Mouse (Mus musculus) kidney, postnatal 0 days (tissue): ENCODE results near the gene Vat1. TPM values are rescaled to one million over a fixed set of nuclear protein-coding genes. Genes with fewer than 3 reads are reported as not detected.
"Not testable (repeated sequence)": the region's sequence is repeated elsewhere in the genome, so short reads cannot be mapped to it uniquely, and the experiment has no call there.

ENCODE experiments used
- ATAC-seq: fragments of 200-750 bp; cut with Nextera tagmentation; replicated peaks from 2 replicates; pipeline ENCODE4 v1.8.0; 2017; ENCODE audit warnings: low read depth, moderate number of reproducible peaks, moderate TSS enrichment, moderate library complexity; ENCODE audit not compliant: low FRiP score
- DNase-seq: peaks from one replicate; pipeline ENCODE4 v3.0.0-alpha.2; 2016; ENCODE audit warnings: low spot score
- H3K27ac ChIP-seq: fragments of 300-500 bp; sonication (generic); 2 replicates; pipeline ENCODE4 v1.5.1; 2014; ENCODE audit warnings: mild to moderate bottlenecking
- H3K27me3 ChIP-seq: fragments of 300-500 bp; sonication (generic); 2 replicates; pipeline ENCODE4 v1.6.1; 2014; ENCODE audit warnings: low read length, mixed read lengths; ENCODE audit not compliant: insufficient read depth
- H3K36me3 ChIP-seq: fragments of 300-500 bp; sonication (generic); 2 replicates; pipeline ENCODE4 v1.6.1; 2014; ENCODE audit warnings: low read length, mixed read lengths; ENCODE audit not compliant: insufficient read depth
- H3K4me1 ChIP-seq: fragments of 300-500 bp; sonication (generic); replicated peaks from 2 replicates; pipeline ENCODE4 v1.6.1; 2014; ENCODE audit warnings: antibody characterized with exemption, low read length, mixed read lengths; ENCODE audit not compliant: insufficient read depth
- H3K4me2 ChIP-seq: fragments of 300-500 bp; sonication (generic); 2 replicates; pipeline ENCODE4 v1.6.1; 2014; ENCODE audit warnings: mild to moderate bottlenecking, low read length, moderate library complexity, mixed read lengths
- H3K4me3 ChIP-seq: fragments of 300-500 bp; sonication (generic); replicated peaks from 2 replicates; pipeline ENCODE4 v1.5.1; 2014; ENCODE audit warnings: low read depth, low read length
- H3K9ac ChIP-seq: fragments of 300-500 bp; sonication (generic); 2 replicates; pipeline ENCODE4 v1.6.1; 2014; ENCODE audit warnings: low read depth, low read length
- H3K9me3 ChIP-seq: fragments of 300-500 bp; sonication (generic); replicated peaks from 2 replicates; pipeline ENCODE4 v1.6.1; 2016; ENCODE audit warnings: low read length, inconsistent platforms, mixed read lengths
- CTCF ChIP-seq: IDR thresholded peaks from 2 replicates; pipeline ENCODE4 v1.5.1; 2016; ENCODE audit warnings: antibody characterized with exemption, low read depth, mild to moderate bottlenecking, moderate library complexity
- WGBS: fragments of 180-500 bp; shearing (Covaris S2); extraction: QIAGEN DNeasy Blood & Tissue Kit; methylation state at CpG from one replicate; pipeline ENCODE4 v1.1.7; 2014; 5-methylcytosine and 5-hydroxymethylcytosine counted together
- polyA plus RNA-seq: library from polyadenylated mRNA; unstranded; fragments of >200 nt; fragmentation: Nextera tagmentation; extraction: Ambion mirVana; gene quantifications from 2 replicates; pipeline ENCODE4 v1.2.1, GENCODE M21; 2015

Vat1 gene
- polyA plus RNA-seq, 1 experiment from 2014 or later: 38.6 TPM

GRCm38 (mm10) chr11:101442127-101442693 lies 23.8 kb downstream of the Vat1 start, which contains the start of gene Rpl27:
Gene Rpl27, plus strand, starts transcription at chr11:101442298.
- H3K9me3 ChIP-seq: no peaks in the 10 kb centered on the region
- no peaks in the 10 kb centered on the region for H3K27me3 ChIP-seq
- H3K4me2 ChIP-seq: peak within 1 kb of the TSS; percentile 87
- DNase-seq: peak; percentile 100
- peak within 1 kb of the TSS; percentile 95 for H3K9ac ChIP-seq
- H3K27ac ChIP-seq: peak within 1 kb of the TSS; percentile 92
- peaks cover 3% of the 10 kb centered on the region; the same call in 1 of the 2 replicates for H3K4me1 ChIP-seq
- peak within 1 kb of the TSS; percentile 87 for H3K4me3 ChIP-seq
- peak; percentile 85; the same call in 1 of the 2 replicates for TF ChIP-seq CTCF
- WGBS: under 1% methylated on average over 42 of the region's 42 CpGs
- ATAC-seq: peak; percentile 98
- peaks cover 17% of the 10 kb centered on the region for H3K36me3 ChIP-seq

GRCm38 (mm10) chr11:101441450-101442126 lies 24.4 kb downstream of the Vat1 start:
- H3K27me3 ChIP-seq, DNase-seq, H3K9me3 ChIP-seq, H3K4me1 ChIP-seq, ATAC-seq, H3K27ac ChIP-seq, H3K9ac ChIP-seq: not testable (repeated sequence)
- peak overlapping the region; percentile 23; the same call in 1 of the 2 replicates for H3K4me3 ChIP-seq
- peak overlapping the region; percentile 49; the same call in 1 of the 2 replicates for H3K4me2 ChIP-seq
- H3K36me3 ChIP-seq: peaks cover 17% of the 10 kb centered on the region
- WGBS: 36% methylated on average over 15 of the region's 15 CpGs

DNA sequence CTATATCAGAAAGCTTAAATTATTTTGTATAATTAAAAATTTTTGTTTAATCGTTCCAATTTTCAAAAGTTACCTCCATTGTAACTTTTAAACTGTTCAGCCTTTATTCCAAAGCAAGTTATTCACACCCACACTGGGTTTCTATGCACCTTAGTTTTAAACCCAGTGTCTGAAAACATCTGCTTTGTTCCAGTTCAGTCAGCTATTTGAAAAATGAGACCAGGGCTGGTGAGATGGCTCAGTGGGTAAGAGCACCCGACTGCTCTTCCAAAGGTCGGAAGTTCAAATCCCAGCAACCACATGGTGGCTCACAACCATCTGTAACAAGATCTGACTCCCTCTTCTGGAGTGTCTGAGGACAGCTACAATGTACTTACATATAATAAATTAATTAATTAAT lies 28.0 kb downstream of the Vat1 start:
- not testable (repeated sequence) for DNase-seq, ATAC-seq, H3K4me1 ChIP-seq, H3K9me3 ChIP-seq, H3K27me3 ChIP-seq, H3K4me3 ChIP-seq, H3K9ac ChIP-seq, H3K4me2 ChIP-seq, H3K27ac ChIP-seq
- H3K36me3 ChIP-seq: peaks cover 22% of the 10 kb centered on the region
- 52% methylated on average over 3 of the region's 3 CpGs for WGBS

GRCm38 (mm10) chr11:101436916-101437315 lies 29.1 kb downstream of the Vat1 start:
- no peaks in the 10 kb centered on the region for H3K27me3 ChIP-seq
- H3K27ac ChIP-seq: no peak overlapping the region
- DNase-seq (no peak), ATAC-seq (no peak)
- H3K36me3 ChIP-seq: peaks cover 30% of the 10 kb centered on the region
- no peaks in the 10 kb centered on the region for H3K9me3 ChIP-seq
- H3K9ac ChIP-seq: no peak overlapping the region
- 86% methylated on average over 4 of the region's 4 CpGs for WGBS
- no peak overlapping the region for H3K4me3 ChIP-seq
- no peak overlapping the region for H3K4me2 ChIP-seq
- TF ChIP-seq CTCF: no peak
- no peaks in the 10 kb centered on the region for H3K4me1 ChIP-seq

DNA sequence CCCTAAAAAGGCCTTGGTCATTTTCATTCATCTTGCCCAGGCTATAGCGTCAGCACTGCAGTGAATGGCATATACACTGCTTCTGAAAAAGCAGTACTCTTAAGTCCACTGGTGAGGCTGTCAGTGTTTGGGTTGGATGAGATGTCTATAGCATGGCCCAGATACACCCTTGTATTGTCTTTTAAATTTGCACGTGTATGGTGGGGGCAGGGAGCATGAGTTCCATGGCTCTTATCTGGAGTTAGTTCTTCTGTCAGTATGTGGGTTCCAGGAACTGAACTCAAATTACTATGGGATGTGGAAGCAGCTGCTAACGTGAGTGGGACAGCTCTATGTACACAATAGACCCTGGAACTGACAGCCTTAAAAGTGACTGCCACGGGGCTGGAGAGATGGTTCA lies 30.2 kb downstream of the Vat1 start:
- H3K27me3 ChIP-seq: no peaks in the 10 kb centered on the region
- peaks cover 38% of the 10 kb centered on the region for H3K36me3 ChIP-seq
- H3K27ac ChIP-seq: no peak overlapping the region
- 87% methylated on average over 4 of the region's 4 CpGs for WGBS
- no peak for TF ChIP-seq CTCF
- DNase-seq: no peak
- no peak overlapping the region for H3K4me2 ChIP-seq
- ATAC-seq: no peak
- H3K9me3 ChIP-seq: no peaks in the 10 kb centered on the region
- no peak overlapping the region for H3K9ac ChIP-seq
- H3K4me1 ChIP-seq: no peaks in the 10 kb centered on the region
- H3K4me3 ChIP-seq: no peak overlapping the region

DNA sequence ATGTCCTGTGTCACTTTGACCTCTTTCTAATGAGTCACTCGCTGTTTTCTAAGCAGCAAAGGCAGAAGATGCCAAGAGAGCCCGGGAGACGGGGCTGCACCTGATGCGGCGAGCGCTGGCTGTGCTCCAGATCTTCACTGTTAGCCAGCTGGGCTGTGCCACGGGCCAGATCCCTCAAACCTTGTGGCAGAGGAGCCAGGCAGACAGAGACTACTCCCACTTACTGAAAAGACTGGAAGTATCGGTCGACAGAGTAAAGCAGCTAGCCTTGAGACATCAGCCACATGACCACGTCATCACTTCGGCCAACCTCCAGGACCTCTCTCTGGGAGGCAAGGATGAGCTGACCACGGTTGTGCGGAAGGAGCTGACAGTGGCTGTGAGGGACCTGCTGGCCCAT lies 32.6 kb downstream of the Vat1 start:
- DNase-seq: no peak
- Histone ChIP-seq H3K9me3 (no peaks in the 10 kb centered on the region), H3K27ac (no peak overlapping the region), H3K9ac (no peak overlapping the region), H3K36me3 (peaks cover 49% of the 10 kb centered on the region), H3K4me3 (no peak overlapping the region), H3K27me3 (no peaks in the 10 kb centered on the region), H3K4me1 (no peaks in the 10 kb centered on the region), H3K4me2 (no peak overlapping the region)
- ATAC-seq: no peak
- 91% methylated on average over 13 of the region's 13 CpGs for WGBS
- TF ChIP-seq CTCF: no peak
